Mouse (Mus musculus): ENCODE measurements at regions not wholly inside any gene's neighbourhood (a gene's known extent, or its start where the extent isn't known, plus 50 kb on each side); places are given as distances from the start of the nearest gene placed in this dataset.

GRCm38 (mm10) chr9:31583983-31584382 lies 119.7 kb upstream of the Tmem45b start:
- H3K9ac ChIP-seq (ENCODE audit: control insufficient read depth, low read depth, low read length, poor library complexity, severe bottlenecking): no peak overlapping the region
- no peaks in the 10 kb centered on the region for H3K36me3 ChIP-seq (ENCODE audit: control insufficient read depth in 1 of 2, insufficient read depth in 2 of 2, low read length in 2 of 2)
- TF ChIP-seq POLR2AphosphoS2 (IDR thresholded peaks at IDR 0.05; ENCODE audit: low read length) (no peak), JUND (IDR thresholded peaks at IDR 0.05; ENCODE audit: low read depth, low read length) (no peak), TAL1 (IDR thresholded peaks at IDR 0.05; ENCODE audit: low read length) (no peak), USF1 (IDR thresholded peaks at IDR 0.05; ENCODE audit: low read depth, low read length) (no peak), RCOR1 (IDR thresholded peaks at IDR 0.05; ENCODE audit: low read depth, low read length) (no peak), MAFK (IDR thresholded peaks at IDR 0.05; ENCODE audit: borderline replicate concordance, low read depth, low read length) (no peak), KAT2A (conservative IDR thresholded peaks at IDR 0.05; ENCODE audit: low read depth, low read length) (no peak), CHD2 (IDR thresholded peaks at IDR 0.05; ENCODE audit: low read length) (no peak), USF2 (IDR thresholded peaks at IDR 0.05; ENCODE audit: borderline replicate concordance in 1 of 2, insufficient read depth in 1 of 2, low read depth in 1 of 2, low read length in 2 of 2) (no peak), ZMIZ1 (IDR thresholded peaks at IDR 0.05; ENCODE audit: low read depth, low read length) (no peak), SMC3 (IDR thresholded peaks at IDR 0.05; ENCODE audit: low read depth, low read length) (no peak), ZKSCAN1 (IDR thresholded peaks at IDR 0.05; ENCODE audit: low read depth, low read length) (no peak), CHD1 (IDR thresholded peaks at IDR 0.05; ENCODE audit: low read depth, low read length) (no peak), ETS1 (IDR thresholded peaks at IDR 0.05; ENCODE audit: low read depth, low read length) (no peak), MYB (IDR thresholded peaks at IDR 0.05; ENCODE audit: low read depth, low read length) (no peak), CTCF (IDR thresholded peaks at IDR 0.05 in 2 of 3, conservative IDR thresholded peaks at IDR 0.05 in 1 of 3; ENCODE audit: control insufficient read depth in 1 of 3, insufficient read depth in 1 of 3, low read depth in 2 of 3, low read length in 3 of 3, poor library complexity in 1 of 3, severe bottlenecking in 1 of 3) (no peak), NELFE (IDR thresholded peaks at IDR 0.05; ENCODE audit: low read depth, low read length) (no peak), MAZ (IDR thresholded peaks at IDR 0.05; ENCODE audit: low read depth, low read length) (no peak), ELF1 (IDR thresholded peaks at IDR 0.05; ENCODE audit: low read depth, low read length) (no peak), GATA1 (IDR thresholded peaks at IDR 0.05; ENCODE audit: low read depth, low read length) (no peak)
- H3K79me2 ChIP-seq (ENCODE audit: control insufficient read depth, insufficient read depth, low read length, poor library complexity): no peaks in the 10 kb centered on the region
- no peak overlapping the region for H3K4me3 ChIP-seq (ENCODE audit: control insufficient read depth in 1 of 2, insufficient read depth in 1 of 2, low read depth in 2 of 2, low read length in 2 of 2)
- no peak for DNase-seq (ENCODE audit: low read depth, low spot score)
- no peaks in the 10 kb centered on the region for H3K4me1 ChIP-seq (ENCODE audit: control insufficient read depth in 1 of 2, insufficient read depth in 2 of 2, low read length in 2 of 2)
- no peaks in the 10 kb centered on the region for H3K9me3 ChIP-seq (replicated peaks; ENCODE audit: insufficient read depth, low read length)
- H3K27me3 ChIP-seq (ENCODE audit: control insufficient read depth in 1 of 2, insufficient read depth in 2 of 2, low read length in 2 of 2): no peaks in the 10 kb centered on the region
- H3K27ac ChIP-seq (ENCODE audit: control insufficient read depth, low read depth, low read length): no peak overlapping the region

DNA sequence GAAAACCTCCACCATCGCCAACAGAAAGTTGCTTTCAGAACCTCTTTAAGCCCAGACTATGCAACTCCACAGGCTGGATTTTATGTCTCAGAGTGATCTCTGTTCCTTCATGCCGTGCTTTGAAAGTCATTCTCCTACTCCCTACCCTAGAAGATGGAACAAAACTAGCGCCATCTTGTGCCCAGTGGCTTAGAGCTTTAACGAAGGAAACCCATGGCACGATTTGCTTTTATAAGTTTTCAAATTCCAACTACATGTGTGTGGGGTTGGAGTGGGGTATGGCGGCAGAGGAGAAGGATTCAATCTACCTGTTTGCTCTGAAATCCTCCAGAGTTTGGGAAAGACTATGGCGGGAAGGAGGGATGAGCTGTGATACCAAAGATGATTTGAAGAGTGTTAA lies 118.7 kb upstream of the Tmem45b start:
- H3K27me3 ChIP-seq (ENCODE audit: control insufficient read depth in 1 of 2, insufficient read depth in 2 of 2, low read length in 2 of 2): no peaks in the 10 kb centered on the region
- H3K79me2 ChIP-seq (ENCODE audit: control insufficient read depth, insufficient read depth, low read length, poor library complexity): no peaks in the 10 kb centered on the region
- no peak for DNase-seq (ENCODE audit: low read depth, low spot score)
- no peak overlapping the region for H3K9ac ChIP-seq (ENCODE audit: control insufficient read depth, low read depth, low read length, poor library complexity, severe bottlenecking)
- TF ChIP-seq RAD21 (IDR thresholded peaks at IDR 0.05; ENCODE audit: low read depth, low read length) (no peak), POLR2A (IDR thresholded peaks at IDR 0.05; ENCODE audit: control insufficient read depth in 1 of 2, insufficient read depth in 1 of 2, low read depth in 1 of 2, low read length in 2 of 2, poor library complexity in 1 of 2) (no peak)
- H3K9me3 ChIP-seq (replicated peaks; ENCODE audit: insufficient read depth, low read length): no peaks in the 10 kb centered on the region
- no peaks in the 10 kb centered on the region for H3K4me1 ChIP-seq (ENCODE audit: control insufficient read depth in 1 of 2, insufficient read depth in 2 of 2, low read length in 2 of 2)
- no peak overlapping the region for H3K4me3 ChIP-seq (ENCODE audit: control insufficient read depth in 1 of 2, insufficient read depth in 1 of 2, low read depth in 2 of 2, low read length in 2 of 2)
- H3K36me3 ChIP-seq (ENCODE audit: control insufficient read depth in 1 of 2, insufficient read depth in 2 of 2, low read length in 2 of 2): no peaks in the 10 kb centered on the region
- H3K27ac ChIP-seq (ENCODE audit: control insufficient read depth, low read depth, low read length): no peak overlapping the region

Data from MEL (cell line).